Comparison of ENCODE assay signal across 29 mouse cellular contexts in the genomic region with DNA sequence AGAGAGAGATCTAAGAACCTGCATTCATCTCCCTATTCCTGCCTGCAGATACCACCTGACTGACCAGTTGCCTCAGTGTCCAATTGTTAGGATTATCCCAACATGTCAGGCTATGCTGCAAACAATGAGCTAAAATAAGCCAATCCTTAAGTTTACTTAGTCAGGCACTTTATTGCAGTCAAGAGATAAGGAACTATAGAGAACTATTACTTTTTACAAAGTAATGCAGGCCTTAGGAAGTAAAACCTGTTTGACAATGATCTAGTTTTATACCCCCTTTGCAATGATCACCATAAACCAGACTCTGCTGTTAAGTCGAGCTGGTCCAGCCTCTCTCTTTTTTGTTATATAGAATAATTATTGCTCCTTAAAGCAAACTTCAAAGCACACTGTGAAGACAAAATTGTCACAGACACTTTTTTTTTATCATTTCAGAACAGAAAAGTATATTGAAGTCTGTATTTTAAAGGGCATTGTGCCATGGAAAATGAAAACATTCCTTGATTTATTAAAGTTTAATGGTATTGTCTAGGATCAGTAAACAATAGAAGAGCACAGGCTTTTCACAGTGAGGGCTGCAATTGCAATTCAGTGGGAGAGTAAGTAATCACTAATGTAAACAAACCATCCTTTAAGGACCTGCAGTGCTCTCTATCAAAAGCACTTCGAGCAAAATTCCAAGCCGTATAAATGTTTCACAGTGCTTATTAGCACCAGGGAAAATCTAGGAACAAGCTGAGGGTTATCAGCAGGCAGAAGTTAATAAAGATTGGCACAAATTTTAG.
DNase-seq lines count a peak whose midpoint lies in the region; ATAC-seq and TF ChIP-seq lines count a peak whose summit lies in the region.
"Had no signal": no experiment of that assay in that cellular context is flagged by ENCODE, and none has a peak within 500 bp of the region (broad histone marks: within the 10 kb centered on the region; RNA-seq: fewer than 3 reads in every experiment).

No protein-coding gene starts in this region.

- H3K27me3 ChIP-seq in midbrain, embryonic 11.5 days (ENCODE audit: control insufficient read depth, insufficient read depth, low read length) = no peaks in the 10 kb centered on the region
- H3K27me3 ChIP-seq in midbrain, embryonic 10.5 days (ENCODE audit: low read depth, poor library complexity, severe bottlenecking) = no peaks in the 10 kb centered on the region
- no peaks in the 10 kb centered on the region for H3K27me3 ChIP-seq in intestine, embryonic 15.5 days (replicated peaks)
- no peaks in the 10 kb centered on the region for H3K27me3 ChIP-seq in midbrain, embryonic 14.5 days (ENCODE audit: control insufficient read depth, insufficient read depth, low read length)
- H3K27me3 ChIP-seq: embryonic facial prominence, embryonic 13.5 days; forebrain, embryonic 13.5 days; heart, embryonic 13.5 days; hindbrain, embryonic 12.5 days; hindbrain, embryonic 15.5 days had no signal

- 39% methylated on average over 3 of the region's 3 CpGs for WGBS in midbrain, embryonic 11.5 days
- 34% methylated on average over 3 of the region's 3 CpGs for WGBS in midbrain, embryonic 10.5 days
- WGBS in intestine, embryonic 15.5 days = 10% methylated on average over 3 of the region's 3 CpGs
- WGBS in large intestine, adult 2 months = 8% methylated on average over 3 of the region's 3 CpGs
- 43% methylated on average over 3 of the region's 3 CpGs for WGBS in midbrain, embryonic 14.5 days

- H3K27ac ChIP-seq in midbrain, embryonic 11.5 days (ENCODE audit: low read depth, low read length) = no peak overlapping the region
- H3K27ac ChIP-seq in midbrain, embryonic 10.5 days (replicated peaks) = no peak overlapping the region
- peak overlapping the region; percentile 26; the same call in 1 of the 2 replicates for H3K27ac ChIP-seq in embryonic fibroblast, embryonic 13.5 days (ENCODE audit: insufficient read depth, low read length)
- no peak overlapping the region for H3K27ac ChIP-seq in intestine, embryonic 15.5 days
- no peak overlapping the region for H3K27ac ChIP-seq in midbrain, embryonic 14.5 days (replicated peaks; ENCODE audit: low read depth, low read length)
- H3K27ac ChIP-seq: embryonic facial prominence, embryonic 10.5 days; embryonic facial prominence, embryonic 13.5 days; forebrain, embryonic 10.5 days; forebrain, embryonic 13.5 days; heart, adult 2 months; heart, embryonic 10.5 days; heart, embryonic 13.5 days; hindbrain, embryonic 12.5 days; hindbrain, embryonic 15.5 days had no signal

- TF ChIP-seq POLR2A in embryonic fibroblast, embryonic 13.5 days (IDR thresholded peaks at IDR 0.05; ENCODE audit: low read depth, low read length) = no peak

- H3K4me1 ChIP-seq in midbrain, embryonic 11.5 days (ENCODE audit: control insufficient read depth, insufficient read depth, low read length) = no peaks in the 10 kb centered on the region
- H3K4me1 ChIP-seq in midbrain, embryonic 10.5 days = peaks cover 4% of the 10 kb centered on the region; the same call in 1 of the 2 replicates
- peaks cover 2% of the 10 kb centered on the region; the same call in 1 of the 2 replicates for H3K4me1 ChIP-seq in embryonic fibroblast, embryonic 13.5 days (ENCODE audit: control insufficient read depth, insufficient read depth, low read length)
- no peaks in the 10 kb centered on the region for H3K4me1 ChIP-seq in intestine, embryonic 15.5 days (replicated peaks)
- no peaks in the 10 kb centered on the region for H3K4me1 ChIP-seq in midbrain, embryonic 14.5 days (ENCODE audit: control insufficient read depth, insufficient read depth, low read length)
- H3K4me1 ChIP-seq: embryonic facial prominence, embryonic 10.5 days; embryonic facial prominence, embryonic 13.5 days; forebrain, embryonic 10.5 days; forebrain, embryonic 13.5 days; heart, embryonic 10.5 days; heart, embryonic 13.5 days; hindbrain, embryonic 12.5 days; hindbrain, embryonic 15.5 days had no signal

- ATAC-seq in midbrain, embryonic 11.5 days (ENCODE audit: low FRiP score) = peak; percentile 78
- peak; percentile 98 for ATAC-seq in intestine, embryonic 15.5 days
- no peak for ATAC-seq in midbrain, embryonic 14.5 days (ENCODE audit: low FRiP score, low TSS enrichment)
- ATAC-seq: CD4-positive, CD25-positive, alpha-beta regulatory T cell, adult 4 months; forebrain, embryonic 13.5 days; forebrain, embryonic 16.5 days had no signal

- no peak for TF ChIP-seq CTCF in embryonic fibroblast, embryonic 13.5 days (IDR thresholded peaks at IDR 0.05; ENCODE audit: borderline replicate concordance, insufficient read depth, low read length)

- no peak overlapping the region for H3K4me3 ChIP-seq in midbrain, embryonic 11.5 days (ENCODE audit: low read depth, low read length)
- no peak overlapping the region for H3K4me3 ChIP-seq in midbrain, embryonic 10.5 days
- no peak overlapping the region for H3K4me3 ChIP-seq in embryonic fibroblast, embryonic 13.5 days (ENCODE audit: insufficient read depth, low read length)
- H3K4me3 ChIP-seq in intestine, embryonic 15.5 days (replicated peaks) = no peak overlapping the region
- H3K4me3 ChIP-seq in midbrain, embryonic 14.5 days (replicated peaks; ENCODE audit: low read depth, low read length) = no peak overlapping the region
- H3K4me3 ChIP-seq: embryonic facial prominence, embryonic 10.5 days; embryonic facial prominence, embryonic 13.5 days; forebrain, embryonic 10.5 days; forebrain, embryonic 13.5 days; heart, adult 2 months; heart, embryonic 10.5 days; heart, embryonic 13.5 days; hindbrain, embryonic 12.5 days; hindbrain, embryonic 15.5 days had no signal

- no peak overlapping the region for H3K9ac ChIP-seq in midbrain, embryonic 11.5 days (ENCODE audit: low read length)
- no peak overlapping the region for H3K9ac ChIP-seq in intestine, embryonic 15.5 days
- H3K9ac ChIP-seq in midbrain, embryonic 14.5 days (replicated peaks; ENCODE audit: low read length) = no peak overlapping the region
- H3K9ac ChIP-seq: embryonic facial prominence, embryonic 13.5 days; forebrain, embryonic 13.5 days; heart, embryonic 13.5 days; hindbrain, embryonic 12.5 days; hindbrain, embryonic 15.5 days had no signal

- no peaks in the 10 kb centered on the region for H3K36me3 ChIP-seq in midbrain, embryonic 11.5 days (ENCODE audit: control insufficient read depth, insufficient read depth, low read length)
- H3K36me3 ChIP-seq in midbrain, embryonic 10.5 days = no peaks in the 10 kb centered on the region
- H3K36me3 ChIP-seq in intestine, embryonic 15.5 days = no peaks in the 10 kb centered on the region
- H3K36me3 ChIP-seq in midbrain, embryonic 14.5 days (ENCODE audit: control insufficient read depth, insufficient read depth, low read length) = no peaks in the 10 kb centered on the region
- H3K36me3 ChIP-seq: embryonic facial prominence, embryonic 10.5 days; embryonic facial prominence, embryonic 13.5 days; forebrain, embryonic 10.5 days; heart, embryonic 10.5 days; heart, embryonic 13.5 days; hindbrain, embryonic 12.5 days; hindbrain, embryonic 15.5 days had no signal

- H3K4me2 ChIP-seq in midbrain, embryonic 11.5 days = no peak overlapping the region
- H3K4me2 ChIP-seq in intestine, embryonic 15.5 days (replicated peaks) = no peak overlapping the region
- no peak overlapping the region for H3K4me2 ChIP-seq in midbrain, embryonic 14.5 days (ENCODE audit: low read length)
- H3K4me2 ChIP-seq: embryonic facial prominence, embryonic 13.5 days; forebrain, embryonic 13.5 days; heart, embryonic 13.5 days; hindbrain, embryonic 12.5 days; hindbrain, embryonic 15.5 days had no signal

- H3K9me3 ChIP-seq in midbrain, embryonic 11.5 days (ENCODE audit: control insufficient read depth, low read length) = no peaks in the 10 kb centered on the region
- H3K9me3 ChIP-seq in midbrain, embryonic 10.5 days (replicated peaks) = no peaks in the 10 kb centered on the region
- no peaks in the 10 kb centered on the region for H3K9me3 ChIP-seq in intestine, embryonic 15.5 days
- H3K9me3 ChIP-seq in midbrain, embryonic 14.5 days (ENCODE audit: control insufficient read depth, low read length) = no peaks in the 10 kb centered on the region
- H3K9me3 ChIP-seq: embryonic facial prominence, embryonic 10.5 days; embryonic facial prominence, embryonic 13.5 days; forebrain, embryonic 10.5 days; forebrain, embryonic 13.5 days; heart, embryonic 10.5 days; heart, embryonic 13.5 days; hindbrain, embryonic 12.5 days; hindbrain, embryonic 15.5 days had no signal

- DNase-seq in midbrain, embryonic 11.5 days (ENCODE audit: low spot score, missing footprints) = peak; percentile 78
- no peak for DNase-seq in midbrain, embryonic 10.5 days (ENCODE audit: low spot score)
- peak; percentile 11 for DNase-seq in large intestine, adult 2 months (ENCODE audit: low read depth, low spot score)
- no peak for DNase-seq in midbrain, embryonic 14.5 days
- no peak for DNase-seq in embryo, embryonic 10 days (ENCODE audit: low spot score)
- no peak for DNase-seq in ovary, postnatal 36 days (ENCODE audit: low spot score)
- DNase-seq: adrenal gland, adult 8-10 months; adrenal gland, postnatal 25 days; cerebellum, adult 18-20 months; cerebellum, adult 9-10 months; cerebellum, postnatal 14 days; embryo, embryonic 11 days; gastrocnemius, postnatal 10 days; gastrocnemius, postnatal 36 days; heart, adult 2 months; heart, postnatal 14 days; heart, postnatal 4 days had no signal

Comparison
In these comparisons a context has a peak if more than half of its experiments do, and no peak if none do; other contexts are left out.
1. DNase-seq: peak in midbrain, embryonic 11.5 days (single experiment) and large intestine, adult 2 months (single experiment); none in midbrain, embryonic 10.5 days (single experiment), midbrain, embryonic 14.5 days (single experiment), embryo, embryonic 10 days (single experiment) and ovary, postnatal 36 days (single experiment).